Mouse (Mus musculus): ENCODE measurements around the gene Apaf1. TPM values are rescaled to one million over a fixed set of nuclear protein-coding genes. Genes with fewer than 3 reads are reported as not detected.

Apaf1 gene
- total and polyA plus RNA-seq, 3 experiments: 12.8 to 14.3 TPM; not detected in 1

GRCm38 (mm10) chr10:91031176-91031575, 51.4 kb downstream of the Apaf1 start:
- Histone ChIP-seq H3K9me3 (replicated peaks; ENCODE audit: insufficient read depth, low read length) (no peaks in the 10 kb centered on the region), H3K4me3 (ENCODE audit: control insufficient read depth in 1 of 2, insufficient read depth in 1 of 2, low read depth in 2 of 2, low read length in 2 of 2) (no peak overlapping the region), H3K36me3 (ENCODE audit: control insufficient read depth in 1 of 2, insufficient read depth in 2 of 2, low read length in 2 of 2) (no peaks in the 10 kb centered on the region; a peak in 2 of 4 replicates), H3K79me2 (ENCODE audit: control insufficient read depth, insufficient read depth, low read length, poor library complexity) (no peaks in the 10 kb centered on the region), H3K9ac (ENCODE audit: control insufficient read depth, low read depth, low read length, poor library complexity, severe bottlenecking) (no peak overlapping the region), H3K27ac (ENCODE audit: control insufficient read depth, low read depth, low read length) (no peak overlapping the region), H3K4me1 (ENCODE audit: control insufficient read depth in 1 of 2, insufficient read depth in 2 of 2, low read length in 2 of 2) (no peaks in the 10 kb centered on the region), H3K27me3 (ENCODE audit: control insufficient read depth in 1 of 2, insufficient read depth in 2 of 2, low read length in 2 of 2) (no peaks in the 10 kb centered on the region)
- no peak for DNase-seq (ENCODE audit: low read depth, low spot score)
- TF ChIP-seq UBTF (IDR thresholded peaks at IDR 0.05; ENCODE audit: borderline replicate concordance, insufficient read depth, low read depth, low read length) (no peak), ETS1 (IDR thresholded peaks at IDR 0.05; ENCODE audit: low read depth, low read length) (no peak), TBP (IDR thresholded peaks at IDR 0.05; ENCODE audit: low read depth, low read length) (no peak), NRF1 (IDR thresholded peaks at IDR 0.05; ENCODE audit: insufficient read depth, low read depth, low read length, poor library complexity, severe bottlenecking) (no peak), E2F4 (IDR thresholded peaks at IDR 0.05; ENCODE audit: borderline replicate concordance, low read depth, low read length) (no peak), POLR2A (IDR thresholded peaks at IDR 0.05; ENCODE audit: control insufficient read depth in 1 of 2, insufficient read depth in 1 of 2, low read depth in 1 of 2, low read length in 2 of 2, poor library complexity in 1 of 2) (no peak), SMC3 (IDR thresholded peaks at IDR 0.05; ENCODE audit: low read depth, low read length) (no peak), MEF2A (IDR thresholded peaks at IDR 0.05; ENCODE audit: extremely low read depth, insufficient replicate concordance, low read depth, low read length, poor library complexity, severe bottlenecking) (no peak), TCF12 (IDR thresholded peaks at IDR 0.05; ENCODE audit: low read depth, low read length) (no peak), MXI1 (IDR thresholded peaks at IDR 0.05; ENCODE audit: low read depth, low read length) (no peak), CHD2 (IDR thresholded peaks at IDR 0.05; ENCODE audit: low read length) (no peak), CTCF (IDR thresholded peaks at IDR 0.05 in 2 of 3, conservative IDR thresholded peaks at IDR 0.05 in 1 of 3; ENCODE audit: control insufficient read depth in 1 of 3, insufficient read depth in 1 of 3, low read depth in 2 of 3, low read length in 3 of 3, poor library complexity in 1 of 3, severe bottlenecking in 1 of 3) (no peak), ELF1 (IDR thresholded peaks at IDR 0.05; ENCODE audit: low read depth, low read length) (no peak)

GRCm38 (mm10) chr10:91029002-91029539, 53.5 kb downstream of the Apaf1 start:
- Histone ChIP-seq H3K27me3 (ENCODE audit: control insufficient read depth in 1 of 2, insufficient read depth in 2 of 2, low read length in 2 of 2) (no peaks in the 10 kb centered on the region), H3K79me2 (ENCODE audit: control insufficient read depth, insufficient read depth, low read length, poor library complexity) (no peaks in the 10 kb centered on the region), H3K4me3 (ENCODE audit: control insufficient read depth in 1 of 2, insufficient read depth in 1 of 2, low read depth in 2 of 2, low read length in 2 of 2) (no peak overlapping the region), H3K36me3 (ENCODE audit: control insufficient read depth in 1 of 2, insufficient read depth in 2 of 2, low read length in 2 of 2) (no peaks in the 10 kb centered on the region; a peak in 2 of 4 replicates), H3K27ac (ENCODE audit: control insufficient read depth, low read depth, low read length) (no peak overlapping the region), H3K9me3 (replicated peaks; ENCODE audit: insufficient read depth, low read length) (no peaks in the 10 kb centered on the region), H3K4me1 (ENCODE audit: control insufficient read depth in 1 of 2, insufficient read depth in 2 of 2, low read length in 2 of 2) (no peaks in the 10 kb centered on the region), H3K9ac (ENCODE audit: control insufficient read depth, low read depth, low read length, poor library complexity, severe bottlenecking) (no peak overlapping the region)
- TF ChIP-seq CHD1 (IDR thresholded peaks at IDR 0.05; ENCODE audit: low read depth, low read length): no peak
- TF ChIP-seq CTCF (IDR thresholded peaks at IDR 0.05 in 2 of 3, conservative IDR thresholded peaks at IDR 0.05 in 1 of 3; ENCODE audit: control insufficient read depth in 1 of 3, insufficient read depth in 1 of 3, low read depth in 2 of 3, low read length in 3 of 3, poor library complexity in 1 of 3, severe bottlenecking in 1 of 3): no peak
- TF ChIP-seq SMC3 (IDR thresholded peaks at IDR 0.05; ENCODE audit: low read depth, low read length): no peak
- TF ChIP-seq SIN3A (IDR thresholded peaks at IDR 0.05; ENCODE audit: low read length): no peak
- no peak for TF ChIP-seq MXI1 (IDR thresholded peaks at IDR 0.05; ENCODE audit: low read depth, low read length)
- TF ChIP-seq GABPA (IDR thresholded peaks at IDR 0.05; ENCODE audit: low read depth, low read length): no peak
- no peak for TF ChIP-seq ZC3H11A (IDR thresholded peaks at IDR 0.05; ENCODE audit: low read depth, low read length)
- DNase-seq (ENCODE audit: low read depth, low spot score): no peak

Data from MEL (cell line).